Mouse (Mus musculus) T-helper 1 cell (primary cell): ENCODE data around the gene Gnb3.
"Not testable (repeated sequence)": the region's sequence is repeated elsewhere in the genome, so short reads cannot be mapped to it uniquely, and the experiment has no call there.

Source experiments
- in situ Hi-C: fragments of 300-600 bp; cut with MboI, MseI; formaldehyde crosslinking; loops from one replicate; pipeline ENCODE4 v1.15.1; 2025; ENCODE audit warnings: high pct_unique_total_duplicates

The Gnb3 gene

GRCm38 (mm10) chr6:124858561-124859318 lies 18.7 kb upstream of the Gnb3 start:
- in situ Hi-C loops: no loop called here

DNA sequence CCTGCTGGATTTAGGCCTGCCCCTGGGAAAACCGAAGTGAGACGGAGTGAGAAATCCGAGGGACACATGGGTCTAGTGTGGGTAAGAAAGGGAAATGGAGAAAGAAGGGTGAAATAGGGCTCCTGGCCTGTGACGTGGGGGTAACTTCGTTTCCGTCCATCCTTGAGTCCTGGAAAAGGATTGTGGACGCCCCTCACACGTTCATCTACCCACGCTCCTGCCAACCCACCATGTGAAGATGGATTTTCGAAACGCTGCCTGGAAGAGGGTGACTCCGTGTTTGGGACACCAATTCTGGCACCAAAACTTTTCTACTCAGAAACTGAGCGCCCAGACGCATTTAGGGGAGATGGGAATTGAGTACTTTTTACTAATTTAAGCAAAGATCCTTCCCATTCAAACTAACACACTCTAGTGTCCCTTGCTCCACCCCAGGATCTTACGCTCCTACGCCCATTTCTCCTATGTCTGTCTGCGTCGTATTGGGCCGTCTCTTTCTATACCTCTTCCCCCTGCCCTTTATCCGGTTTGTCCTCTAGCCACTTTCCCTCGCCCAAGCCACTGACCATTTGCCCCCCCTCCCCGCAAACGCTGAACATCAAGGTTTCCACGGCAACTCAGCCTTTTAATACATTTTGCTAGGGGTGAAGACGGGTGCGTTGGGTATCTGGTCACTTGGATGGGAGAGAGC lies 17.9 kb upstream of the Gnb3 start:
- in situ Hi-C loops: no loop called here

GRCm38 (mm10) chr6:124856916-124857839 lies 17.1 kb upstream of the Gnb3 start, which contains the start of gene P3h3:
TSS of gene P3h3 (minus strand) at chr6:124857752.
- in situ Hi-C loops: no loop called here

- in situ Hi-C loops: no loop called here
Measured at GRCm38 (mm10) chr6:124856321-124856720, 16.2 kb upstream of the Gnb3 start.

- in situ Hi-C loops: no loop called here
Measured at GRCm38 (mm10) chr6:124854647-124855046, 14.6 kb upstream of the Gnb3 start.

- in situ Hi-C loops: no loop called here
Measured at GRCm38 (mm10) chr6:124850535-124850934, 10.5 kb upstream of the Gnb3 start.

GRCm38 (mm10) chr6:124847305-124847704 lies 7.2 kb upstream of the Gnb3 start:
- in situ Hi-C loops: no loop called here

DNA sequence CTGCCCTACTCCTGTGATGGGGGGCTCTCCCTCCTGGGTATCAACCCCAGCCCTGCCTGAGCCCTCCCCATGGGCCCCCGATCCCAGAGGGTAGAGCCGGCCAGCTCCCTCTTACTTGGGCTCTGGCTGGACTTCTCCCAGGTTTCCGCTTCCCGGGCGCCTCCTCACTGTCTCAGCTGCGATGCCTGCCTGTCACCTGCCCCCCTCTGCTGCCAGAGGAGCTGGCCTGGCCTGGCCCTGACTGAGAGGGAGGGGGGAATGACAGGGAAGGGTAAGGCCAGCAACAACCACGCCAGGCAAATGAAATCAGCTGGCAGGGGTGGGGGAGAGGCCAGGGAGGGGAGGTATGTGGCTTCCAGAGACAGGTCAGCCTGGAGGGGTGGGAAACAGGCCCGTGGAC lies 270 bp downstream of the Gnb3 start:
- in situ Hi-C loops: no loop called here

GRCm38 (mm10) chr6:124836411-124836810 lies 3.7 kb downstream of the Gnb3 start:
- in situ Hi-C loops: no loop called here

GRCm38 (mm10) chr6:124835531-124835930 lies 4.5 kb downstream of the Gnb3 start:
- in situ Hi-C loops: no loop called here

DNA sequence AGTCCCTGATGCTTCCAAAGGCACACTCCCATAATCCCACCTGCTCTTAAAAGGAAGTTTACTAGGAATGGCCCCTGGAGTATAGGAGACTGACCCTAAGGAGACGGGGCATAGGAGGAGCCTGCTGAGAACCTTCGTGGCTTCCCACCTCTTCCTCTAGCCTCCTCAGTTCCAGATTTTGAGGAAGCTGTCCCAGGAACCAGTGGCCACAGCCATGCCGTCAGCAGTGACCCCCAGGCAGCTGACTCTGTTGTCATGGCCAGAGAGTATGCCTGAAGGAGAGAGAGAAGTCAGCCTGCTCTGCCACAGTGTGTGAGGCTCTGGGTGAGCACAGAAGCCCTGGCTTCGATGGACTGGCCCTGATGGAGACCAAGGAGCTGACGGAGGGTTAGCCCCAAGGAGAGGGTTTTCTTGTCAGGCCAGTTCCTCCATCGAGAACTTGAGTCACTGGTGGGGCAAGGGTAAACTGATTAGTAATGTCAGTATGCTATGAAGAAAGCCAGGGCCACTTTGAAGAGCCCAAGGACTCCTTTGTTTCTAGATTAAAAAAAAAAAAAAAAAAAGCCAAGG lies 5.5 kb downstream of the Gnb3 start:
- in situ Hi-C loops: no loop called here

- in situ Hi-C loops: no loop called here
Measured at GRCm38 (mm10) chr6:124831649-124832048, 8.4 kb downstream of the Gnb3 start.

GRCm38 (mm10) chr6:124831199-124831598 lies 8.9 kb downstream of the Gnb3 start:
- in situ Hi-C loops: not testable (repeated sequence)

GRCm38 (mm10) chr6:124829799-124830700 lies 10.0 kb downstream of the Gnb3 start:
- in situ Hi-C loops: no loop called here

DNA sequence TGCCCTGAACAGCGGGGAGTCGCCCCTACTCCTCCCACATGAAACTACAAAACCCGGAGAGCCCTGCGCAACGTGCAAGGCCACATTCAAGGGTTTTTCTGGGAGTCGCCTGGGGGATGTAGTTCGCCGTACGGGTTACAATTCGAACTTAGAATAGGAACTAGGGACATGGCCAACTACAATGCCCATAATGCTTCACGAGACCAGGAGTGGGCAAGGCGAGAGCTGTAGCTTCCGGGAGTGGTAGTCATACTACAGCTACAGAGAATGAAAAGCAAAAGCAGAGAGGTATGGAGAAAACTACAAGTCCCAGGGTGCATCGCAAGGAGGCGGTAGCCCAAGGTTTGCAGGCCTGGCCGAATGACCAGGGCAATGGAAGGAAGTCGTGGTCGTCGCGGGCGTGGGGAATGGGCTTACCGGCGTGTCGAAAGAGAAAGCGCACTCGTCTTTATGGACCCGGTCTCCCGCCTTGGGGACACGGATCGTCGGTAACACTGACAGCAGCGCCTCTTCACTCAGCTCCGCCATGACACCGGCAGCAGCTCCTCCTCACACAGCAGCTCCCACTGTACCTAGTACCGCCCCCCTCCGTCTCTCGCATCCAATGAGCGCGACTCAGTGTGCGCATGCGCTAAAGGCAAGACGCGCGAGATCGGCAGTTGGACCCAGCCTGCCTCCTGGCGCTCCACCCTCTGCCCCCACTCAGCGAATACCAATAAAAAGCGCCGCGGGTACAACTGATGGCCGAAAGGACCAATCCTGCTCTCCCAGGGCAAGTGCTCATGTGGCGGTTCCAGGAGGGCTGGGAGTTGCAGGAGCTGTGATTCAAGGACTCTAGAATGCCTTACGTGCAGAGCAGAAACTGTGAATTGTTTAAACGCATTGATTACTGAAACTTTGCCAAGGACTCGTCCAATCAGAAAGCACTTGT lies 10.9 kb downstream of the Gnb3 start, which contains the start of the genes Usp5 and Cdca3:
Usp5 (minus strand) TSS at position 617 of the 931 bp plus-strand sequence.
Cdca3 (plus strand) TSS at position 680 of the 931 bp plus-strand sequence.
- in situ Hi-C loops: no loop called here

DNA sequence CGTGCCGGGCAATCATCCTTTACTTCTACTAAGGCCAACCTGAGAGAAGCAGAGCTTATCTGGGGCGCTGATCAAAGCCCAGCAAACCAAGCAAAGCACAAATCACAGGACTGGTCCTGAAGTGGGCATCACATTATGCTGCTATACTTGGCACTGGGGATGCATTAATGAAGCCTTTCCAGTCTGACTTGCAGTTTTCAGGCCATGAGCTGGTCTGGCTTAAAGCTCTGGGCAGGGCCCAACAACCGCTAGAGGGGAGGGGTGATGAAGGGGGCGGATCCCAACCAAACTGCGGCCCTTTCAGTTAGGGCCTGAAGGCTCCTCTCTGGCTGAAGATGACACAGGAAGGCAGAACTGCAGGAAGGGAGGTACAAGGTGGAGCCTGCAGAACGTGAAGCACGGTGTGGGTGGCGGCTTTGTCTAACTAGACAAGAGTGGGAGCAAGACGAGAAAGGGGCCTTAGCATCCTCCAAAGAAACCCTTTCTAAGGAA lies 11.9 kb downstream of the Gnb3 start:
- in situ Hi-C loops: no loop called here

DNA sequence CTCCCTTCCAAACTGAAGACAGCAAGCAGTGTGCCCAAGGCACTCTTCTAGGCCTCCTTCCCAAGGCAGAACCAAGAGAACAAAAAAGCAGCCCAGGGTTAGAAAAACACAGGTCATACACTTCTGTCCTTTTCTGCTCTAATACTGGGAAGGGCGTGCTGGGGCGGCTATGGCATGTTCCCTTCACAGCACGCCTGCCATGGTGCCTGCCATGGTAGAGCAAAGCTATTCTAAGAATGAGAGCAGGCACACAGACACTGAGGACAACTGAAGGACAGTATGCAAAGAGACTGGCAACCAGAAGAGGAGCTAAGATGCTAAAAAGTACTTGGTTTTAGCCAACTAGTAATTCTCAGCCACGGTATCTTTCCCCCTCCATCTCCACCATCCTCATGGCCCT lies 18.0 kb downstream of the Gnb3 start:
- in situ Hi-C loops: no loop called here

DNA sequence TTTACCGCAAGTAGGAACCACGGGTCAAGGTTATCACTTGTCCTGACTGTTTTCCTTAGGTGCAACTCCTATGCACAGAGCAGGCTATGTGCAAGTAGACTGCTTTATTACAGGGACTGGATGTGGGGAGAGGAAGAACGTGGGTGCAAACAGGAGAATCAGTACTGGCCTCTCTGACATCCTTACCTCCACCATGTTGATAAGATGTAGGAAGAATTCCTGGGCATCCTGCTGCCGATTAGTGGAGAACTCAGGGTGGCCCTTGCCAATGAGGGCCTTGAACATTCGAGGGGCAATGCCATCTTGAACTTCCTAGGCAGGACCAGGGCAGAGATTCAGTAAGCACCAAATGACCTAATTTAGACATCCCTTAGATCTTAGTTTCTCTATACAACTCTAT lies 19.2 kb downstream of the Gnb3 start:
- in situ Hi-C loops: no loop called here

GRCm38 (mm10) chr6:124817971-124818370 lies 22.1 kb downstream of the Gnb3 start:
- in situ Hi-C loops: no loop called here
